Mouse (Mus musculus) lung, embryonic 15.5 days (tissue): Measurements from ENCODE around the gene Yaf2. TPM values are rescaled to one million over a fixed set of nuclear protein-coding genes. Genes with fewer than 3 reads are reported as not detected.
"Not testable (repeated sequence)": the region's sequence is repeated elsewhere in the genome, so short reads cannot be mapped to it uniquely, and the experiment has no call there.

ENCODE experiments used
- ATAC-seq: fragments of 200-750 bp; cut with Nextera tagmentation; 2 replicates; pipeline ENCODE4 v1.8.0; 2017; ENCODE audit warnings: moderate number of reproducible peaks, borderline replicate concordance; ENCODE audit not compliant: low FRiP score, low TSS enrichment; ENCODE audit errors: extremely low read depth
- H3K27ac ChIP-seq: fragments of 300-500 bp; sonication (generic); 2 replicates; pipeline ENCODE4 v1.5.1; 2015; ENCODE audit warnings: moderate library complexity, mild to moderate bottlenecking, inconsistent platforms
- H3K27me3 ChIP-seq: fragments of 300-500 bp; sonication (generic); 2 replicates; pipeline ENCODE4 v1.6.1; 2015; ENCODE audit warnings: inconsistent platforms
- H3K36me3 ChIP-seq: fragments of 300-500 bp; sonication (generic); 2 replicates; pipeline ENCODE4 v1.6.1; 2015; ENCODE audit warnings: inconsistent platforms
- H3K4me1 ChIP-seq: fragments of 300-500 bp; sonication (generic); 2 replicates; pipeline ENCODE4 v1.6.1; 2015; ENCODE audit warnings: inconsistent platforms
- H3K4me2 ChIP-seq: fragments of 300-500 bp; sonication (generic); 2 replicates; pipeline ENCODE4 v1.6.1; 2015; ENCODE audit warnings: inconsistent platforms, mild to moderate bottlenecking, moderate library complexity
- H3K4me3 ChIP-seq: fragments of 300-500 bp; sonication (generic); 2 replicates; pipeline ENCODE4 v1.5.1; 2015; ENCODE audit warnings: mild to moderate bottlenecking, inconsistent platforms
- H3K9ac ChIP-seq: fragments of 300-500 bp; sonication (generic); 2 replicates; pipeline ENCODE4 v1.6.1; 2015; ENCODE audit warnings: inconsistent platforms
- H3K9me3 ChIP-seq: fragments of 300-500 bp; sonication (generic); 2 replicates; pipeline ENCODE4 v1.6.1; 2016; ENCODE audit warnings: inconsistent platforms
- WGBS: fragments of 180-500 bp; shearing (Covaris S2); methylation state at CpG from one replicate; pipeline ENCODE4 v1.1.7; 2015; 5-methylcytosine and 5-hydroxymethylcytosine counted together
- polyA plus RNA-seq: library from polyadenylated mRNA; unstranded; fragments of >200 nt; fragmentation: Nextera tagmentation; extraction: Ambion mirVana; gene quantifications from 2 replicates; pipeline ENCODE4 v1.2.1, GENCODE M21; 2015

Yaf2 gene
- polyA plus RNA-seq, 1 experiment from 2014 or later = 89.9 TPM

- Histone ChIP-seq H3K27ac (peak overlapping the region; percentile 95), H3K27me3 (no peaks in the 10 kb centered on the region), H3K9me3 (no peaks in the 10 kb centered on the region), H3K9ac (peak overlapping the region; percentile 79), H3K36me3 (no peaks in the 10 kb centered on the region), H3K4me2 (peak overlapping the region; percentile 93), H3K4me1 (peaks cover 12% of the 10 kb centered on the region), H3K4me3 (peak overlapping the region; percentile 88)
- ATAC-seq = peak; percentile 71
- under 1% methylated on average over 59 of the region's 110 CpGs for WGBS
Observed at GRCm38 (mm10) chr15:93335821-93336657, 696 bp downstream of the Yaf2 start.

- 89% methylated on average over 11 of the region's 11 CpGs for WGBS
- Histone ChIP-seq H3K27me3 (no peaks in the 10 kb centered on the region), H3K4me2 (no peak overlapping the region), H3K4me3 (no peak overlapping the region), H3K36me3 (no peaks in the 10 kb centered on the region), H3K9me3 (no peaks in the 10 kb centered on the region), H3K9ac (no peak overlapping the region), H3K4me1 (peaks cover 7% of the 10 kb centered on the region), H3K27ac (no peak overlapping the region)
- no peak for ATAC-seq
Observed at GRCm38 (mm10) chr15:93331256-93331655, 5.5 kb downstream of the Yaf2 start.

GRCm38 (mm10) chr15:93327235-93327634 lies 9.5 kb downstream of the Yaf2 start:
- H3K4me3 ChIP-seq = no peak overlapping the region
- no peaks in the 10 kb centered on the region for H3K27me3 ChIP-seq
- no peak overlapping the region for H3K4me2 ChIP-seq
- no peak for ATAC-seq
- H3K27ac ChIP-seq = no peak overlapping the region
- H3K9ac ChIP-seq = no peak overlapping the region
- peaks cover 11% of the 10 kb centered on the region; the same call in 1 of the 2 replicates for H3K4me1 ChIP-seq
- 63% methylated on average over 3 of the region's 3 CpGs for WGBS
- H3K9me3 ChIP-seq = no peaks in the 10 kb centered on the region
- H3K36me3 ChIP-seq = no peaks in the 10 kb centered on the region

GRCm38 (mm10) chr15:93326651-93327050 lies 10.1 kb downstream of the Yaf2 start:
- Histone ChIP-seq H3K27me3 (no peaks in the 10 kb centered on the region), H3K27ac (no peak overlapping the region), H3K4me3 (no peak overlapping the region), H3K9me3 (no peaks in the 10 kb centered on the region), H3K4me2 (no peak overlapping the region), H3K36me3 (no peaks in the 10 kb centered on the region), H3K9ac (no peak overlapping the region), H3K4me1 (peaks cover 11% of the 10 kb centered on the region; the same call in 1 of the 2 replicates)
- WGBS = 59% methylated on average over 10 of the region's 10 CpGs
- no peak for ATAC-seq

- H3K4me1 ChIP-seq = peaks cover 11% of the 10 kb centered on the region; the same call in 1 of the 2 replicates
- ATAC-seq = no peak
Observed at GRCm38 (mm10) chr15:93325360-93325759, 11.4 kb downstream of the Yaf2 start.

GRCm38 (mm10) chr15:93318781-93319180 lies 18.0 kb downstream of the Yaf2 start:
- no peaks in the 10 kb centered on the region for H3K36me3 ChIP-seq
- no peak for ATAC-seq
- 90% methylated on average over 1 of the region's 1 CpGs for WGBS

More at GRCm38 (mm10) chr15:93325360-93325759, 11.4 kb downstream of the Yaf2 start:
- Histone ChIP-seq H3K9me3 (no peaks in the 10 kb centered on the region), H3K9ac (no peak overlapping the region), H3K4me2 (no peak overlapping the region), H3K36me3 (no peaks in the 10 kb centered on the region), H3K27me3 (no peaks in the 10 kb centered on the region), H3K4me3 (no peak overlapping the region), H3K27ac (no peak overlapping the region)
- WGBS = 64% methylated on average over 5 of the region's 5 CpGs

GRCm38 (mm10) chr15:93310304-93310703 lies 26.4 kb downstream of the Yaf2 start:
- not testable (repeated sequence) for H3K36me3 ChIP-seq, H3K9me3 ChIP-seq, H3K27ac ChIP-seq, H3K4me1 ChIP-seq, H3K27me3 ChIP-seq, H3K4me3 ChIP-seq, H3K4me2 ChIP-seq, ATAC-seq, H3K9ac ChIP-seq
- 96% methylated on average over 4 of the region's 4 CpGs for WGBS

More at GRCm38 (mm10) chr15:93318781-93319180, 18.0 kb downstream of the Yaf2 start:
- no peak overlapping the region for H3K27ac ChIP-seq
- no peak overlapping the region for H3K4me3 ChIP-seq
- H3K9me3 ChIP-seq = no peaks in the 10 kb centered on the region
- H3K27me3 ChIP-seq = no peaks in the 10 kb centered on the region
- H3K9ac ChIP-seq = no peak overlapping the region
- H3K4me2 ChIP-seq = no peak overlapping the region
- H3K4me1 ChIP-seq = no peaks in the 10 kb centered on the region

- H3K36me3 ChIP-seq = no peaks in the 10 kb centered on the region
- H3K9me3 ChIP-seq = no peaks in the 10 kb centered on the region
- WGBS = 65% methylated on average over 2 of the region's 2 CpGs
- no peak overlapping the region for H3K4me2 ChIP-seq
- peaks cover 10% of the 10 kb centered on the region; the same call in 1 of the 2 replicates for H3K4me1 ChIP-seq
- no peak overlapping the region for H3K9ac ChIP-seq
- H3K27me3 ChIP-seq = no peaks in the 10 kb centered on the region
- no peak for ATAC-seq
- H3K27ac ChIP-seq = no peak overlapping the region
- no peak overlapping the region for H3K4me3 ChIP-seq
Observed at GRCm38 (mm10) chr15:93298197-93298596, 38.5 kb downstream of the Yaf2 start.

GRCm38 (mm10) chr15:93294483-93294882 lies 42.3 kb downstream of the Yaf2 start:
- WGBS = 49% methylated on average over 11 of the region's 11 CpGs
- peaks cover 8% of the 10 kb centered on the region; the same call in 1 of the 2 replicates for H3K4me1 ChIP-seq
- H3K27me3 ChIP-seq = no peaks in the 10 kb centered on the region
- no peak overlapping the region for H3K9ac ChIP-seq
- no peaks in the 10 kb centered on the region for H3K9me3 ChIP-seq
- H3K4me3 ChIP-seq = no peak overlapping the region
- no peak overlapping the region for H3K27ac ChIP-seq
- no peak overlapping the region for H3K4me2 ChIP-seq
- H3K36me3 ChIP-seq = no peaks in the 10 kb centered on the region
- ATAC-seq = peak; percentile 39; the same call in 1 of the 2 replicates

- Histone ChIP-seq H3K27me3 (no peaks in the 10 kb centered on the region), H3K27ac (no peak overlapping the region), H3K9ac (no peak overlapping the region), H3K4me2 (no peak overlapping the region), H3K4me3 (no peak overlapping the region), H3K36me3 (peaks cover 10% of the 10 kb centered on the region; the same call in 1 of the 2 replicates), H3K4me1 (no peaks in the 10 kb centered on the region), H3K9me3 (no peaks in the 10 kb centered on the region)
- ATAC-seq = no peak
- 83% methylated on average over 4 of the region's 4 CpGs for WGBS
Observed at GRCm38 (mm10) chr15:93288321-93288720, 48.4 kb downstream of the Yaf2 start.

GRCm38 (mm10) chr15:93287628-93288027 lies 49.1 kb downstream of the Yaf2 start:
- Histone ChIP-seq H3K27me3 (no peaks in the 10 kb centered on the region), H3K9ac (no peak overlapping the region), H3K4me1 (no peaks in the 10 kb centered on the region), H3K9me3 (no peaks in the 10 kb centered on the region), H3K4me3 (no peak overlapping the region), H3K36me3 (peaks cover 14% of the 10 kb centered on the region; the same call in 1 of the 2 replicates), H3K4me2 (no peak overlapping the region), H3K27ac (no peak overlapping the region)
- no peak for ATAC-seq
- 63% methylated on average over 2 of the region's 2 CpGs for WGBS

- no peaks in the 10 kb centered on the region for H3K27me3 ChIP-seq
- no peak overlapping the region for H3K9ac ChIP-seq
- no peak overlapping the region for H3K4me2 ChIP-seq
- peaks cover 14% of the 10 kb centered on the region; the same call in 1 of the 2 replicates for H3K36me3 ChIP-seq
- no peaks in the 10 kb centered on the region for H3K4me1 ChIP-seq
- H3K9me3 ChIP-seq = no peaks in the 10 kb centered on the region
- no peak overlapping the region for H3K27ac ChIP-seq
- H3K4me3 ChIP-seq = no peak overlapping the region
- 82% methylated on average over 15 of the region's 15 CpGs for WGBS
- ATAC-seq = no peak
Observed at GRCm38 (mm10) chr15:93285244-93285643, 51.5 kb downstream of the Yaf2 start.
